Mouse (Mus musculus) left cerebral cortex, postnatal 14 days (tissue): ENCODE results near the gene Pacsin1. TPM values are rescaled to one million over a fixed set of nuclear protein-coding genes. Genes with fewer than 3 reads are reported as not detected.
A peak's percentile ranks its signal among the peaks of the same experiment; 100 is the strongest.

Experiments
- DNase-seq, 2 experiments: peaks; one replicate each; pipeline ENCODE4 v3.0.0; 2021 to 2022; ENCODE audit warnings: low spot score in 2 of 2, mixed read lengths in 1 of 2
- intact Hi-C: fragments of 180-260 bp; cut with DNase I; formaldehyde crosslinking; loops from one replicate; pipeline ENCODE4 v1.15.1; 2025
- total RNA-seq, 2 experiments: library from RNA; stranded (reverse); gene quantifications; 2 replicates each; pipeline ENCODE4 v1.2.3; 2021

Gene Pacsin1
- total RNA-seq, 2 experiments from 2014 or later: 349 to 352 TPM

- intact Hi-C loops: no loop called here
- DNase-seq: no peak
These were observed 1.8 kb downstream of the Pacsin1 start for GRCm38 (mm10) chr17:27657123-27657522.

- no peak for DNase-seq
- intact Hi-C loops: no loop called here
These were observed 3.5 kb downstream of the Pacsin1 start for GRCm38 (mm10) chr17:27658767-27659166.

DNA sequence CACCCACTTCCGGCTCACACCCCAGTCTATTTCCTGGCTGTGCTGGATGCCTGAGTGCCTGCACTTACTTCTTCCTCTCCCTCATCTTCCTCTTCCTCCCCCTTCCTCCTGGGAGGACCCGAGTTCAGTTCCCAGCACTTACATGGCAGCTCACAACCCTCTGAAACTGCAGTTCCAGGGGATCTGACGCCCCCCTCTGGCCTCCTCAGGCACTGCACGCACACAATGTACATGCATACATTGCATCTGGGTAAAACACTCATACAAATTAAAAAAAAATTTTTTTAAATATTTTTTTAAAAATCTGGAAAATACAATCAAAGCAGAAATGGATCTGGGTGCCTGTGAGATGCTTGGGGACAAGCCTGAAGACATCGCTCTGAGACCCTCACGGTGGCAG lies 16.4 kb downstream of the Pacsin1 start:
- no peak for DNase-seq
- intact Hi-C loops: no loop called here

GRCm38 (mm10) chr17:27673945-27674344 lies 18.6 kb downstream of the Pacsin1 start:
- intact Hi-C loops: no loop called here

DNA sequence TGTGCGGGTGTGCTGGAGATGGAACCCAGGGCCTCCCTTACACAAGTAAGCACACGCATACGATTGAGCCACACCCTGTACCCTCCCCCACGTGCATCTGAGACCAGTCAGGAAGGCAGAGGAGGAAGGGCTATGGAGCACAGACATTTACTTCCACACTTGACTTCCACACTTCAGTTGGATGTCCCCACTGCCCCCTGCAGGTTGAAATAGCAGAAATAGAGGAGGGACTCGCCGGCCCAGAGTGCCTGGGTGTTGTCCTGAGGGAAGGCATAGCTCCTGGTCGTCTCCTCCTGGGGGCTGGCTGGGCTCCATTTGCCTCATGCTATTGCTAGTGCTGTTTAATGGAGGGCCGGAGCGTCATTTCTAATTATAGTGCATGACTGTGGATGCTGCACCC lies 20.1 kb downstream of the Pacsin1 start:
- DNase-seq: no peak
- intact Hi-C loops: no loop called here

More at GRCm38 (mm10) chr17:27673945-27674344, 18.6 kb downstream of the Pacsin1 start:
- no peak for DNase-seq

DNA sequence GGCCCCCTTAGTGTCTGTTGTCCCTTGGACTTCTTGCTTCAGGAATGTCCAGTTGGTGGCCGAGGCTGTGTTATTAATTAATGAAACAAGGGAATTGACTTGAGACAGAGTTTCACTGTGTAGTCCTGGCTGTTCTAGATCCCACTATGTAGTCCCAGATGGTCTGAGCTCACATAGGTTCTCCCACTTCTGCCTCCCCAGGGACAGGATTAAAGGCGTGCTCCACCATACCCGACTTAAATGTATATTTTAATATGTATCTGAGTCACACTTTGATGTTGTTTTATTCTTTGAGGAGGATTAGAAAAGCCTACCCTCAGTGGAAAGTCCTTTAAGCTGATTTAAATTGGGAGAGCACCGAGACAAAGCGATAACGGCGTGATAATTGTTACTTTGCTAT lies 21.0 kb downstream of the Pacsin1 start:
- intact Hi-C loops: no loop called here
- DNase-seq: no peak

- intact Hi-C loops: no loop called here
- no peak for DNase-seq
These were observed 22.4 kb downstream of the Pacsin1 start for GRCm38 (mm10) chr17:27677756-27678155.

- peak; percentile 37 to 64 for DNase-seq
- intact Hi-C loops: no loop called here
These were observed 23.9 kb downstream of the Pacsin1 start for GRCm38 (mm10) chr17:27678924-27679813.

GRCm38 (mm10) chr17:27684886-27685549 lies 29.7 kb downstream of the Pacsin1 start:
- peak; percentile 88 to 94 for DNase-seq
- intact Hi-C loops: no loop called here

- intact Hi-C loops: no loop called here
- no peak for DNase-seq
These were observed 30.2 kb downstream of the Pacsin1 start for GRCm38 (mm10) chr17:27685550-27685913.

DNA sequence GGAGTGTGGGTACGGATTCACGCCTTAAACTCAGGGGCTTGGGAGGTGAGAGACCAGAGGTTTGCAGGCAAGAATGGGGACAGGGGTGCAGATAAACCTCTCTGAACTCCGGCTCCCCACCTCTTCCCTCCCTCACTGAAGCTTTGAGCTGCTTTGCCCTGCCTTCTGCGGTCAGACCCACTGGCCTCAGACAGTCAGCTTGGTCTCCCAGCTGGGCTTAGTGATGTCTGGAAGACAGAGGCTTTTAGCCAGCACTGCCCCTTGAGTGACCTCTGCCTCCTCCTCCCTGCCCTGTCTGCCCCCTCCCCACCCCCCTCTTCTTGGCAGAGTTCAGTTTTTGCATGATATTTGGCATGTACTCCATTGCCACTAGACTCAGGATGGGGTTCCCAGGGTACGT lies 31.1 kb downstream of the Pacsin1 start:
- intact Hi-C loops: no loop called here
- no peak for DNase-seq

DNA sequence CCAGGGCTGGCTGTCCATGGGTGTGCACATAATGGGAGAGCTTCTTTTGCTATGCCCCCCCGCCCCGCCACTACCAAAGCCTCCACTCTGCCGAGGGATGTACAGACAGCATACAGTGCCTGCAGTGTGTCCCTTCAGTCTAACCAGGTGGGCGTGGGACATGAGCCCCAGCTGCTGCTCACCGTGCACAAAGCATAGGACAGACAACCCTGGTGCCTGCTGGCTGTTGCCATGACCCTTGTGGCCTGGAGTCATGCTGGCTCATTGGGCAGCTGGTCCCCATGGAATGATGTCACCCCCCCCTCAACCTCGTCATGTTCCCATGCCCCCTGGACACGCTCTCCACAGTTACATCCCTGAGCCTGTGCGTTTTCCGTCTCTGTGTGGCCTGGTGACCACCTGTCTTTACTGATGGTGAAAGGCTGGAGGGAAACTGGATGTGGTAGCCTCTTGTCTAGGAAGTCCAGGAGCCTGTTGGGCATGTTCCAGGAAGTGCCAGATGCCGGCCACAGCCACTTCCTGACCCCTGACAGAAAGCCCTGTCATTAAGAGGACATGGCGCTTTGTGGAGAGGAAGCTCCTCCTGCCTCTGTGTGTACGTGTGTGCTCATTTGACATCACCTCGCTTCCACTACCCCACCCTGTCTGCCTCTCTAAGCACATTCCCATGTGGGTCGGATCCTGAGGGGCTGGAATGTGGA lies 35.8 kb downstream of the Pacsin1 start:
- intact Hi-C loops: no loop called here
- no peak for DNase-seq

- intact Hi-C loops: no loop called here
- no peak for DNase-seq
These were observed 44.4 kb downstream of the Pacsin1 start for GRCm38 (mm10) chr17:27699641-27700244.

DNA sequence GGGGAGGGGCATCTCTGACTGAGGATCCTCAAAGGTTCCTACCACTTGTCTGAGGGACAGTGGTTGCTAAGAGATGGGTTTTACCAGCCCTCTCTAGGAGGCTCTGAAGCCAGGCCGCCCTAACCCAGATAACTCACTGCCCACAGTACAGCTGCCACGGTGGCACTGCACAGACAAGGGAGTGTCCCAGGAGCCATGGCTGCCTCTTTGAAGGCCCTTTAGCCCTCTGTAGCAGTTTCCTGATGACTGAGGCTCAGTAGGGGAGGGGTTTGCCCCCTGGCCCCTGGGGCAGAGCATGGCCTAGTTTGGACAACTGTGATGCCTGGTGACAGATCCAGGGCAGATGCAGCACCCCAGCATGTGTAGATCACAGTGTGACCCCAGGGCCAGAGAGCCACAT lies 45.5 kb downstream of the Pacsin1 start:
- no peak for DNase-seq
- intact Hi-C loops: no loop called here

GRCm38 (mm10) chr17:27701856-27702255 lies 46.5 kb downstream of the Pacsin1 start:
- intact Hi-C loops: no loop called here
- no peak for DNase-seq

DNA sequence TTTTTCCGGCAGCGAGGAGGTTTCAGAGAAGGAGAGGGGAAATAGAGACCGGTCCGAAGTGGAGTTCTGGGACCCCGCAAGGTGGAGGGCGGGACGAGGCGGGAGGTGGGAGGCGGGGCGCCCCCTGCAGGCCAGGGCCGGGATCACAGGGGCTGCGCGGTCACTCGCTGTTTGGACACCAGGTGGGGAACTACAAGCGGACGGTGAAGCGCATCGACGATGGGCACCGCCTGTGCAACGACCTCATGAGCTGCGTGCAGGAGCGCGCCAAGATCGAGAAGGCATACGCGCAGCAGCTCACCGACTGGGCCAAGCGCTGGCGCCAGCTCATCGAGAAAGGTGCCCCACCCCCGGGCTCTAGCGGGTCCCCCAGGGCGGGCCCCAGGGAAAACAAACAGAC lies 47.2 kb downstream of the Pacsin1 start:
- intact Hi-C loops: no loop called here
- DNase-seq: no peak

DNA sequence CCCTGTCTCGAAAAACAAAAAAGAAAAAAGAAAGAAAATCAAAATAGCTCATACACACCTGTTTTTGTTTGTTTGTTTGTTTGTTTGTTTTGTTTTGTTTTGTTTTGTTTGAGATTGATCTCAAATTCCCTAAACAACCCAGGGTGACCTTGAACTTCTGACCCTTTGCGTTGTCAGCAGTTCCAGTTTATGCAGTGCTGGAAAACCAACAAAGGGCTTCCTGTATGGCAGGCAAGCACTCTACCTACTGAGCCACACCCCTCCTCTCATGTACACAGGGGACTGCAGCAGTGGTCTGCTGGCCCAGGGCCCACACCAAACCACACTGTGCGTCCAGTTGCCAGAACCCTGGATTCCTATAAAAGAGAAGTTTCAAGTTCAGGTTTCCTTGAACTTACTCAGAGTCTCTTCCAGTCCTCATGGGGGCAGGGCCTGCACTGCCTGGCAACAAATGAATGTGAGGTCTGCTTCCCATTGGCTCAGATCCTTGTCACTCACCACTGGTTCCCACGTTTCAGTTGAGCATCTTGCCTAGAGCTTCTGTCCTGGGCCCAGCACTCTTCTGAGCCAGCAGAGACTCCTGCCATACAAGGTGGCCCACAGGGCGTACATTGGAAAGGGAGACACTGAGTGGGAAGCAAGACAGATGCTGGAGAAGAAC lies 48.8 kb downstream of the Pacsin1 start:
- DNase-seq: peak in 1 of 2 experiments; percentile 71
- intact Hi-C loops: no loop called here

- DNase-seq: no peak
- intact Hi-C loops: no loop called here
These were observed 50.4 kb downstream of the Pacsin1 start for GRCm38 (mm10) chr17:27705661-27706060.

GRCm38 (mm10) chr17:27707954-27708661 lies 52.8 kb downstream of the Pacsin1 start:
- peak; percentile 49 to 64 for DNase-seq

More at GRCm38 (mm10) chr17:27707954-27708661, 52.8 kb downstream of the Pacsin1 start:
- intact Hi-C loops: no loop called here
